Mouse (Mus musculus) frontal cortex, adult 2 months (tissue): ENCODE data around the gene Hmgn5. TPM values are rescaled to one million over a fixed set of nuclear protein-coding genes. Genes with fewer than 3 reads are reported as not detected.

Experiments used
- DNase-seq, 2 experiments: peaks; one replicate each; pipeline ENCODE4 v3.0.0; 2022; ENCODE audit warnings: low spot score in 1 of 2; ENCODE audit errors: extremely low spot score in 1 of 2
- polyA plus RNA-seq: library from polyadenylated mRNA; depleted of rRNA; stranded (reverse); fragments of >200 nt; gene quantifications from 2 replicates; pipeline ENCODE4 v1.2.3, GENCODE M21; 2012; rRNA removed

Gene Hmgn5
- 9.2 and 12.9 TPM in 2 replicates for polyA plus RNA-seq

- DNase-seq, result peak; percentile 74 to 90
Measured at GRCm38 (mm10) chrX:109013283-109013682, at the start of gene Hmgn5. TSS of gene Hmgn5 (minus strand) at chrX:109013404.

- DNase-seq, result no peak
Measured at GRCm38 (mm10) chrX:109047773-109048172, 34.6 kb upstream of the Hmgn5 start.

GRCm38 (mm10) chrX:109026224-109026623, 13.0 kb upstream of the Hmgn5 start:
- DNase-seq, result no peak

GRCm38 (mm10) chrX:109020858-109021257, 7.7 kb upstream of the Hmgn5 start:
- DNase-seq, result no peak

GRCm38 (mm10) chrX:109014166-109014565, 962 bp upstream of the Hmgn5 start:
- DNase-seq, result no peak

- DNase-seq, result peak in 1 of 2 experiments; percentile 28
Measured at GRCm38 (mm10) chrX:109013686-109014085, 482 bp upstream of the Hmgn5 start.

- DNase-seq, result peak in 1 of 2 experiments; percentile 51
Measured at GRCm38 (mm10) chrX:109012371-109013031, 703 bp downstream of the Hmgn5 start.

GRCm38 (mm10) chrX:109011611-109012185, 1.5 kb downstream of the Hmgn5 start:
- peak in 1 of 2 experiments; percentile 2 for DNase-seq

GRCm38 (mm10) chrX:109001277-109001676, 11.9 kb downstream of the Hmgn5 start:
- no peak for DNase-seq

Other genes with a start within 250 kb of the Hmgn5 start
- gene Brwd3, start 179.0 kb downstream of the Hmgn5 start, polyA plus RNA-seq, result 3.4 and 3.5 TPM in 2 replicates
- 68.7 and 75.8 TPM in 2 replicates for gene Sh3bgrl, start 82.0 kb upstream of the Hmgn5 start, polyA plus RNA-seq
- gene Gm6377, start 183.4 kb upstream of the Hmgn5 start, polyA plus RNA-seq, result 0.06 and 0.08 TPM in 2 replicates